Mouse (Mus musculus): ENCODE results near the gene Tm7sf2. TPM values are rescaled to one million over a fixed set of nuclear protein-coding genes. Genes with fewer than 3 reads are reported as not detected.

Gene Tm7sf2
- polyA plus RNA-seq, 1 experiment = 18.5 TPM

DNA sequence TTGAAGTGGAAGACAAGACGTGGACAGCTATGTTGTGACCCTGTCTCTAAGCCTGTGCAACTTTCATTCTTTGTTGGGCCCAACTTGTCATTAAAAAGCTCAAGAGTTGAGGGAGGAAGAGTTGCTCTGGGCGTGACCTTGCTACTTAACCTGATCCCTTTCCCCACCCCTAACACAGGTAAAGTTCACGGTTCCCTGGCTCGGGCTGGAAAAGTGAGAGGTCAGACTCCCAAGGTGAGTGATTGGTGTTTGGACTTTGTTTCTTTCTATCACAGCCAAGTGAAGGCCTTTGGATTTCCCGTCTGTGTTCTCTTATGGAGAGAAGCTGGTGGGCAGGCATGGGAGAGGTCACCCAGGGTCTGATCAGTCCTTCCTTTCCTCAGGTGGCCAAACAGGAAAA is 9.2 kb downstream of the Tm7sf2 start:
- H3K4me1 ChIP-seq (ENCODE audit: control insufficient read depth, insufficient read depth, low read length) = peaks cover 4% of the 10 kb centered on the region; the same call in 1 of the 2 replicates
- TF ChIP-seq CTCF (IDR thresholded peaks at IDR 0.05; ENCODE audit: borderline replicate concordance, insufficient read depth, low read length) (no peak), POLR2A (IDR thresholded peaks at IDR 0.05; ENCODE audit: low read depth, low read length) (no peak)
- 0 out of 2 replicates have a peak overlapping the region, but pooled peaks have one; percentile 44 for H3K27ac ChIP-seq (ENCODE audit: insufficient read depth, low read length)
- peak overlapping the region; percentile 88 for H3K4me3 ChIP-seq (ENCODE audit: insufficient read depth, low read length)

DNA sequence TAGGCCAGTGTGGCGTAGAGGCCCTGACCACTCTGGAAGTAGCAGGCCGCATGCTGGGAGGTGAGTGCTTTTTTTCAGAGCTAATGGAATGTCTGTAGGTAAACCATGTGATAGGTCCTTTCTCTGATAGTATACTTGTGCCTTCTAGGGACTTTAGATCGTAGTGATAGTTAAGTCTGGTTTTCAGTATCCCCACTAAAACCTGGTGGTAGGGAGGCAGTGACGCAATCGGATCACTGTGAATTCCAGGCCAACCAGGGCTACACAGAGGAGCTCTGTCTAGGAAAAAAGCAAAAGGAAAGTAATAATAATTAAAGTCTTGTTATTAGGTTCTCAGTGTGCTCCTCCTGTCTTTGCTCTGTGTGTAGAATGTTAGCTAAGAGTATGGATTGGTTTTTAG is 9.7 kb downstream of the Tm7sf2 start:
- peak overlapping the region; percentile 44; the same call in 1 of the 2 replicates for H3K27ac ChIP-seq (ENCODE audit: insufficient read depth, low read length)
- H3K4me1 ChIP-seq (ENCODE audit: control insufficient read depth, insufficient read depth, low read length) = peaks cover 4% of the 10 kb centered on the region; the same call in 1 of the 2 replicates
- peak overlapping the region; percentile 88 for H3K4me3 ChIP-seq (ENCODE audit: insufficient read depth, low read length)
- TF ChIP-seq CTCF (IDR thresholded peaks at IDR 0.05; ENCODE audit: borderline replicate concordance, insufficient read depth, low read length) (no peak), POLR2A (IDR thresholded peaks at IDR 0.05; ENCODE audit: low read depth, low read length) (no peak; the same call in 1 of the 2 replicates)

DNA sequence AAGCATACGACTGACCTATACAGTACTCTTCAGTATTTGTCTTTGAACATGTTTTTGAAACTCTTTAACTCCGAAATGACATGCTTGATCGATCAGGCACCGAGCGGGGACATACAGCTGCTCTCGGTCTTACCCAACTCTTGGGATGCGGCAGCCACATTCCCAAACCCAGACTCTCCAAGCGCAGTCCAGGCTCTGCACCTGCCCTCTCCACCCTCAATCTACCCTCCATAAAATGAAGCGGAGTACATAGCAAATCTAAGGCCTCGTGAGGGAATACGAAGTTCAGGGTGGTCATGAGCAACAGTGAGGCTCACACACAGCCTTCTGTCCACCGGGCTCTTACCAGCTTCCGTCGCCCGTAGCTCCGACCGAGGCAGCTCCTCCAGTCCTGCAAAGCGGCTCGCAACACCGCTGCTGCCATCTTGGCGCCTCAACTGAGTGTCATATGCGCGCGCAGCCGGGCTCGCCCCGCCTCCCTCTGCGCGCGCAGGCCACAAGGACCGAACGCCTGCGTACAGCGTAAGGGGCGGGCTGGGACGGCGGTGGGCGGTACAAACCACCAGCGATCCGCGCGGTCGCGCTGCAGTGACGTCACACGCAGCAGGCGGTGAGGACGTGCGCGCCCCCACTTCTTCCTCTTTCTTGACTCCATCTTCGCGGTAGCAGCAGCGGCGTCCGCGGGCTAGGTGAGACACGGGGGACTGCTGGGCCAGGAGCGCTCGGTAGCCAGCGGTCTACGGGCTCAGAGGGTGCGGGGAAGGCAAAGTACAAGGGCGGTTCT is 10.7 kb downstream of the Tm7sf2 start, which contains the start of the genes Mrpl49 and Fau:
Gene Mrpl49, minus strand, starts transcription at position 473 of the 784 bp plus-strand sequence.
Gene Fau, plus strand, starts transcription at position 532 of the 784 bp plus-strand sequence.
- peaks cover 4% of the 10 kb centered on the region; the same call in 1 of the 2 replicates for H3K4me1 ChIP-seq (ENCODE audit: control insufficient read depth, insufficient read depth, low read length)
- peak within 1 kb of the TSS; percentile 88 for H3K4me3 ChIP-seq (ENCODE audit: insufficient read depth, low read length)
- peak; percentile 94 for TF ChIP-seq POLR2A (IDR thresholded peaks at IDR 0.05; ENCODE audit: low read depth, low read length)
- TF ChIP-seq CTCF (IDR thresholded peaks at IDR 0.05; ENCODE audit: borderline replicate concordance, insufficient read depth, low read length) = no peak
- H3K27ac ChIP-seq (ENCODE audit: insufficient read depth, low read length) = peak within 1 kb of the TSS; percentile 44

DNA sequence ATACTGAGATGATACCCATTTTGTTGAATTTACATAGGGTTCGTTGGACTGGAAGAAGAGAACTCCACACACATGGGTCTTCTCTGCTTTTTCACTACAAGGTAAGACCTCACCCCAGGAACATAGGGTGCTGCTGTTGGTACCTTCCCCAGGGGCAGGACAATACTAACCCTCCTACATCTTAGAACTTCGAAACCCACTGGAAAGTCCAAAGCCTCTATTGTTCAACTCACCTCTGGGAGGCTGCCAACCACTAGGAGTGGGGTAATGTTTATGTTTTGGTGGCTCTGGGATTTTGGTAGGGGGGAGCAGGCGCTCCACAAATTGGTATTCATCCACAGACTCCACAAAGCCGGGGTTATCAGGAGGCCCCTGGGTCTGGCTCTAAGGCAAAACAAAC is 11.5 kb downstream of the Tm7sf2 start:
- no peak overlapping the region for H3K27ac ChIP-seq (ENCODE audit: insufficient read depth, low read length)
- TF ChIP-seq CTCF (IDR thresholded peaks at IDR 0.05; ENCODE audit: borderline replicate concordance, insufficient read depth, low read length) (no peak), POLR2A (IDR thresholded peaks at IDR 0.05; ENCODE audit: low read depth, low read length) (no peak)
- peaks cover 4% of the 10 kb centered on the region; the same call in 1 of the 2 replicates for H3K4me1 ChIP-seq (ENCODE audit: control insufficient read depth, insufficient read depth, low read length)
- H3K4me3 ChIP-seq (ENCODE audit: insufficient read depth, low read length) = peak overlapping the region; percentile 87

DNA sequence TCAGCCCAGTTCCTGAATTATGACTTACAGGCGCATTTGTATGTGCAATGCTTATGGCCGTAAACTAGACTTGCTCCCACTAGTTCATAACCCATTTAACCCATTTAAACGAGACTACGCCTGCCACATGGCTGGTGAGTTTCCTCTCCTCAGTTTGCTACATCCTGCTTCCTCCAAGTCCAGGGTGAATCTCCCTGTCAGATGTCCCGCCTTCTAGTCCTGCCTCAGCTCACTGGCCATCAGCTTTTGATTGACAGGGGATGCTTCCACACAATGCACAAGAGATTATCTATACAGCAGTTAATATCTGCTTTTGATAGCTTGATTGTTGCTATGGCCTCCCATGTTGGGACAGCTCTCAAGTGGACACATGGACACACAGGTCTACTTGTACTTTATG is 13.9 kb downstream of the Tm7sf2 start:
- Histone ChIP-seq H3K4me3 (ENCODE audit: insufficient read depth, low read length) (no peak overlapping the region), H3K27ac (ENCODE audit: insufficient read depth, low read length) (no peak overlapping the region), H3K4me1 (ENCODE audit: control insufficient read depth, insufficient read depth, low read length) (peaks cover 4% of the 10 kb centered on the region; the same call in 1 of the 2 replicates)
- TF ChIP-seq POLR2A (IDR thresholded peaks at IDR 0.05; ENCODE audit: low read depth, low read length) (no peak), CTCF (IDR thresholded peaks at IDR 0.05; ENCODE audit: borderline replicate concordance, insufficient read depth, low read length) (no peak)

DNA sequence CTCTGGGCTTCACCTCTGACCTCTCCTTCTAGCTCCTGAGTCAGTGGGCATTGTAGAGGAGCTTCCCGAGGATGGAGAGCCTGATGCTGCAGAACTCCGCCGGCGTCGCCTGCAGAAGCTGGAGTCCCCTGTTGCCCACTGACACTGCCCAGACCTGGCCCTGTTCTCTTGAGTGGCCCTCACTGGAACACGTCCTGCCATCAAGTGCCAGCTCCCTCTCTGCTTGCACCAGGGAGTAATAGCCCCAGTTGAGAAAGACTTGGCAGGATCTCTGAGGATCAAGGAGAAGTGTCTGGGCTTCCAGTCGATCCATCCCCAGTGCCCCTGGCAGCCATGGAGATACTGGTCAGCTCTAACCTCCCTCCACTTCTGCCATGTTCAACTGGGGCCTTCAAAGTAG is 15.7 kb downstream of the Tm7sf2 start:
- Histone ChIP-seq H3K4me3 (ENCODE audit: insufficient read depth, low read length) (no peak overlapping the region), H3K27ac (ENCODE audit: insufficient read depth, low read length) (no peak overlapping the region), H3K4me1 (ENCODE audit: control insufficient read depth, insufficient read depth, low read length) (no peaks in the 10 kb centered on the region)
- TF ChIP-seq POLR2A (IDR thresholded peaks at IDR 0.05; ENCODE audit: low read depth, low read length) (0 out of 2 replicates have a peak, but pooled peaks have one; percentile 1), CTCF (IDR thresholded peaks at IDR 0.05; ENCODE audit: borderline replicate concordance, insufficient read depth, low read length) (no peak)

DNA sequence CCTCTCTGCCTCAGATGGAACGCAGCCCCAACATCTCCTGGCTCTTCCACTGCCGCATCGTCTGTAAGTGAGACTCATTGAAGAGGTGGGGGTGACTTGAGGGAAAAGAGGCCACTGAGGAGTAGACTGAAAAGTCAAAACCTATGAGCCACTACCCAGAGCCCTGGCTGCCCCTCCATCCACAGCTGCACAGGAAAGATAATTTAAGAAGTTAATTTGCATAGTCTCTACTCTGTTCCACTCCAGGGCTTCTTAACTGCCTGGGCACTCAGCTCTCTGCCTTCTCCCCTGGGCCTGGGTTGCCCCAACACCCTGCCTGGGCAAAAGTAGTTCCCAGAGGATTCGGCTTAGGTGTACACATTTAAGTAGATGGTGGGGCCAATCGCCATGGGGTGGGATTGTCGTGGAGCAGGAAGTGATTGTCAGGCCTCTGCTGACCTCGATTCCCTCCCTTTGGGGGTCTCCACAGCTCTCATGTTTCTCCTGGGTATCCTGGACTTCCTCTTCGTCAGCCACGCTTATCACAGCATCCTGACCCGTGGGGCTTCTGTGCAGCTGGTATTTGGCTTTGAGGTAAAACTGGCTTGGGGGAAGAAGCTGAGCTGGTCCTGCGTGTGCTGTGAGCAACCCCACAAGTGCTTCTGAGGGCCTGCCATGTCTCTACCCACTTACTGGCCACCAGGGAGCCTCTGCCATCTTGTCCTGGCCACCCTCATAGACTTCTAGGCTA is 19.3 kb downstream of the Tm7sf2 start:
- TF ChIP-seq CTCF (IDR thresholded peaks at IDR 0.05; ENCODE audit: borderline replicate concordance, insufficient read depth, low read length) = no peak
- no peak for TF ChIP-seq POLR2A (IDR thresholded peaks at IDR 0.05; ENCODE audit: low read depth, low read length)
- no peak overlapping the region for H3K27ac ChIP-seq (ENCODE audit: insufficient read depth, low read length)
- H3K4me1 ChIP-seq (ENCODE audit: control insufficient read depth, insufficient read depth, low read length) = no peaks in the 10 kb centered on the region
- H3K4me3 ChIP-seq (ENCODE audit: insufficient read depth, low read length) = no peak overlapping the region

DNA sequence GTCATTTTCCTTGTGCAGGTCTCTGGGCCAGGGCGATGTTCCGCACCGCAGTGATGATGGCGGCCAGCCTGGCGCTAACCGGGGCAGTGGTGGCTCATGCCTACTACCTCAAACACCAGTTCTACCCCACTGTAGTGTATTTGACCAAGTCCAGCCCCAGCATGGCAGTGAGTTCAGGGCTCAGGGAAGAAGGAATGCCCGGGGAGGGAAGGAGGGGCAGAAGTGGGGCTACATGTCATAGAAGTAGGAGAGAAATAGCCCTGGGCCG is 20.3 kb downstream of the Tm7sf2 start:
- no peak for TF ChIP-seq CTCF (IDR thresholded peaks at IDR 0.05; ENCODE audit: borderline replicate concordance, insufficient read depth, low read length)
- TF ChIP-seq POLR2A (IDR thresholded peaks at IDR 0.05; ENCODE audit: low read depth, low read length) = no peak
- H3K4me1 ChIP-seq (ENCODE audit: control insufficient read depth, insufficient read depth, low read length) = no peaks in the 10 kb centered on the region
- 0 out of 2 replicates have a peak overlapping the region, but pooled peaks have one; percentile 23 for H3K27ac ChIP-seq (ENCODE audit: insufficient read depth, low read length)
- H3K4me3 ChIP-seq (ENCODE audit: insufficient read depth, low read length) = peak overlapping the region; percentile 63

DNA sequence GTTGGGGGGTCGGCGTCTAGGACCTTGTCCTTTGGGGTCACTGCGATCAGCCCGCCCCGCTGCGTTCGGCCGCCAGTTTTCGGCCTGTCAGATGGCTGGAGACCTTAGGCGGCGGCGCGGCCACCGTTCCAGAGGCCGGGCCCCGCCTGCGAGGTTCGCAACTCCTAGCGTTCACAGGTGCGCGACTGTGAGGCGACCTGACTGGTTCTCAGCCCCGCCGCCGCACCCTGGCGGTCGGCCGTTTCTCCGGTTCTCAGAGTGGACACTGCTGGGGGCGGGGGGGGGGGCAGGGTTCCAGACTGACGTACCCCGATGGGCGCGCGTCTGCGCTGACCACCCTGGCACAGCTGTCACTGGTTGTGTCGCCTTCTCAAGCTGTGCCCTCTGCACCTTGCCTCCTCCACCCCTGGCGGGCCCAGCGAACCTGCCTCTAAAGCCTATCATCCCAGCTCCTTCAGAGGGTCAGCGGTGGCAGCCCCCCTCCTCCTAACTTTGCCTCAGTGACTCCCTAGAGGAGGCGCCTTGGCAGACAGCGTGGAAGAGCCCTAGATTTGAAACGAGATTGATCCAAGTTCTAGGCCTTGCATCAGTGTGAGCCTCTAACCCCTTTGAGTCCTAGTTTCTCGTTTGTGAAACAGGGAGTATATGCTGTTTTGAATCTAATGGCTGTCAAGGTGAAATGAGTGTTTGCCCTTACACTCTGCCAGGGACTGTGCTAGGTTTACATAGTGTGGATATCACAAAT is 20.8 kb downstream of the Tm7sf2 start:
- TF ChIP-seq CTCF (IDR thresholded peaks at IDR 0.05; ENCODE audit: borderline replicate concordance, insufficient read depth, low read length) (no peak), POLR2A (IDR thresholded peaks at IDR 0.05; ENCODE audit: low read depth, low read length) (no peak)
- Histone ChIP-seq H3K4me1 (ENCODE audit: control insufficient read depth, insufficient read depth, low read length) (no peaks in the 10 kb centered on the region), H3K27ac (ENCODE audit: insufficient read depth, low read length) (peak overlapping the region; percentile 96), H3K4me3 (ENCODE audit: insufficient read depth, low read length) (peak overlapping the region; percentile 63)

All from embryonic fibroblast, embryonic 13.5 days (primary cell).